Mouse (Mus musculus) small intestine, adult 2 months (tissue): ENCODE results near the gene Srgap2.

Experiments used
- CTCF ChIP-seq: fragments of 200-500 bp; IDR thresholded peaks from 2 replicates; pipeline ENCODE4 v1.5.1; 2012; ENCODE audit warnings: low read depth, mild to moderate bottlenecking, control low read depth, inconsistent platforms, low read length, moderate library complexity, mixed read lengths; ENCODE audit not compliant: insufficient replicate concordance, insufficient read length; ENCODE audit errors: extremely low read depth
- POLR2A ChIP-seq: fragments of 200-500 bp; IDR thresholded peaks from 2 replicates; pipeline ENCODE4 v1.6.1; 2012; ENCODE audit warnings: low read depth, mild to moderate bottlenecking, control low read depth, inconsistent platforms, low read length, moderate library complexity

DNA sequence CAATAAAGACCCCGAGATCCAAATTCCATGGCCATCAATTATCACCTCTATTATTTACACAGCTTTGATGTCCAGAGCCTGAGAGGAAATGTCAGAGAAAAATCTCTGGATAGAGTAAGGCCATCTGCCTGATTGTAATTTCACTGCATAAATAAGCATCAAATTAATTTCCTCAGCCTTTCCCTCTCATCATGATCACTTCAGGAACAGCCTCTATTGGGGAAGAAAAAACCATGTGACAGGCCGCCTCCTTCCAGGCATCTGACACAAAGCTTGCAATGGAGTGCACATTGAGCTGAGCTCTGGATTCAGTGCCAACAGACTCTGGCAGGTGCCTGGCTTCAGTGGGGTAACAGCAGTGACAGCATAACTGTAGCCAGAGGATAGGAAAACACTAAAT lies 175.7 kb downstream of the Srgap2 start:
- TF ChIP-seq CTCF (no peak), POLR2A (no peak)
